Mouse (Mus musculus): ENCODE measurements around the gene Snx8. TPM values are rescaled to one million over a fixed set of nuclear protein-coding genes. Genes with fewer than 3 reads are reported as not detected.

The Snx8 gene
- polyA plus RNA-seq, 1 experiment from 2014 or later: 17.1 TPM

DNA sequence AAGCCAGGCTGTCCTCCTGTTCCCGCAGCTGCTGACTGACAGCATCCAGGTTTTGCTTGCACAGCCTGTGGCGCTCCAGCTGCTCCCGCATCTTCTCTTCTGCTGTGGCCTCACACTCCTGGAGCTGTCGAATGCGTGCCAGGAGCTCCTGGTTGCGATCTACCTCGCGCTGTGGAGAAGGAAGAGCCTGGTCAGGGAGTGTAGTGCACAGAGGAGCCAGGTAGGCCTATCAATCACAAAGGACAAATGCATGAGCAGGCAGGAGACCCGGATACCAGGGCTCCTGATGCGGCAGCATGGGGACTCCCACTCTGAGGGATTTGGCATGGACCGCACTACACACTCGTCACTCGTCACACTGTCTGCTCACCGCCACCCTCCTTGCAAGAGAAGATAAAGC lies 81.5 kb downstream of the Snx8 start:
- Histone ChIP-seq H3K4me2 (replicated peaks; ENCODE audit: low read depth, low read length) (no peak overlapping the region), H3K27me3 (replicated peaks; ENCODE audit: insufficient read depth, low read length) (no peaks in the 10 kb centered on the region), H3K9me3 (ENCODE audit: low read length) (no peaks in the 10 kb centered on the region), H3K4me3 (ENCODE audit: low read depth, low read length) (no peak overlapping the region), H3K4me1 (ENCODE audit: insufficient read depth, low read depth, low read length) (no peaks in the 10 kb centered on the region), H3K27ac (ENCODE audit: low read length) (no peak overlapping the region), H3K36me3 (ENCODE audit: insufficient read depth, low read length) (peaks cover 33% of the 10 kb centered on the region; the same call in 1 of the 2 replicates), H3K9ac (replicated peaks; ENCODE audit: low read depth) (no peak overlapping the region)
- no peak for ATAC-seq
- WGBS: 87% methylated on average over 14 of the region's 14 CpGs
- DNase-seq (ENCODE audit: low spot score): no peak
- TF ChIP-seq CTCF (IDR thresholded peaks at IDR 0.05): no peak

- 77% methylated on average over 8 of the region's 8 CpGs for WGBS
- Histone ChIP-seq H3K36me3 (ENCODE audit: insufficient read depth, low read length) (peaks cover 43% of the 10 kb centered on the region; the same call in 1 of the 2 replicates), H3K9ac (replicated peaks; ENCODE audit: low read depth) (no peak overlapping the region), H3K9me3 (ENCODE audit: low read length) (no peaks in the 10 kb centered on the region), H3K27me3 (replicated peaks; ENCODE audit: insufficient read depth, low read length) (no peaks in the 10 kb centered on the region), H3K27ac (ENCODE audit: low read length) (no peak overlapping the region), H3K4me1 (ENCODE audit: insufficient read depth, low read depth, low read length) (no peaks in the 10 kb centered on the region), H3K4me2 (replicated peaks; ENCODE audit: low read depth, low read length) (no peak overlapping the region), H3K4me3 (ENCODE audit: low read depth, low read length) (no peak overlapping the region)
- TF ChIP-seq CTCF (IDR thresholded peaks at IDR 0.05): no peak
- TF ChIP-seq EP300 (IDR thresholded peaks at IDR 0.05): no peak
- ATAC-seq (no peak), DNase-seq (ENCODE audit: low spot score) (no peak)
These were observed 83.0 kb downstream of the Snx8 start for GRCm38 (mm10) chr5:140306016-140306415.

DNA sequence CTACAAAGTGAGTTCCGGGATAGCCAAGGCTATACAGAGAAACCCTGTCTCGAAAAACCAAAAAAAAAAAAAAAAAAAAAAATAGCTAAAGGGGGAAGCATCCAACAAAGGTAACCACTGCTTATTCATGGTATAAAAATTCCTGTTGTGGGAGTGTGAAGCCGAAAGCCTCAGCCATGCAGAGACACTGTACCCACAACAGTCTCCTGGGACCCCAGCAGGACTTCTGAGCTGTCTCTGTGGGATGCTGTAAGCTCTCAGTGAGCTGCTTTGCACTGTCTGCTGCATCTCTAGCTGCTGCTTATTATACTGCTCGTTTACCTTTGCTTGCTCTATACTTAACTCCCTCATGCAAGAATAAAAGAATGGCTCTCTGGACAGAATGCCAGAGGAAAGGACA lies 90.8 kb downstream of the Snx8 start:
- H3K9me3 ChIP-seq (ENCODE audit: low read length): no peaks in the 10 kb centered on the region
- DNase-seq (ENCODE audit: low spot score) (no peak), ATAC-seq (no peak)
- H3K4me2 ChIP-seq (replicated peaks; ENCODE audit: low read depth, low read length): no peak overlapping the region
- H3K9ac ChIP-seq (replicated peaks; ENCODE audit: low read depth): no peak overlapping the region
- H3K27ac ChIP-seq (ENCODE audit: low read length): no peak overlapping the region
- TF ChIP-seq CTCF (IDR thresholded peaks at IDR 0.05) (no peak), EP300 (IDR thresholded peaks at IDR 0.05) (no peak)
- WGBS: 88% methylated on average over 4 of the region's 4 CpGs
- H3K27me3 ChIP-seq (replicated peaks; ENCODE audit: insufficient read depth, low read length): no peaks in the 10 kb centered on the region
- H3K4me1 ChIP-seq (ENCODE audit: insufficient read depth, low read depth, low read length): no peaks in the 10 kb centered on the region
- no peak overlapping the region for H3K4me3 ChIP-seq (ENCODE audit: low read depth, low read length)
- H3K36me3 ChIP-seq (ENCODE audit: insufficient read depth, low read length): peaks cover 34% of the 10 kb centered on the region; the same call in 1 of the 2 replicates

- 100% methylated on average over 1 of the region's 1 CpGs for WGBS
- peak; percentile 41; the same call in 1 of the 2 replicates for ATAC-seq
- peak; percentile 73 for DNase-seq (ENCODE audit: low spot score)
- no peak for TF ChIP-seq EP300 (IDR thresholded peaks at IDR 0.05)
- TF ChIP-seq CTCF (IDR thresholded peaks at IDR 0.05): peak; percentile 88
- Histone ChIP-seq H3K4me3 (ENCODE audit: low read depth, low read length) (no peak overlapping the region), H3K4me1 (ENCODE audit: insufficient read depth, low read depth, low read length) (no peaks in the 10 kb centered on the region), H3K4me2 (replicated peaks; ENCODE audit: low read depth, low read length) (no peak overlapping the region), H3K27ac (ENCODE audit: low read length) (no peak overlapping the region), H3K27me3 (replicated peaks; ENCODE audit: insufficient read depth, low read length) (no peaks in the 10 kb centered on the region), H3K9ac (replicated peaks; ENCODE audit: low read depth) (no peak overlapping the region), H3K36me3 (ENCODE audit: insufficient read depth, low read length) (peaks cover 11% of the 10 kb centered on the region; the same call in 1 of the 2 replicates), H3K9me3 (ENCODE audit: low read length) (no peaks in the 10 kb centered on the region)
These were observed 96.9 kb downstream of the Snx8 start for GRCm38 (mm10) chr5:140292152-140292551.

Small RNAs within 50 kb of the gene (microRNA-seq; reads per million reads assigned to microRNA genes)
- gene Mir7038: not detected

Other genes with a start within 250 kb of the Snx8 start
- 18.4 and 19.0 TPM in 2 replicates for gene Mad1l1, start 67.7 kb downstream of the Snx8 start, polyA plus RNA-seq (2015; fragmentation: Nextera tagmentation; extraction: Ambion mirVana)
- gene Nudt1, start 67.6 kb downstream of the Snx8 start, polyA plus RNA-seq (2015; fragmentation: Nextera tagmentation; extraction: Ambion mirVana): 17.9 and 19.4 TPM in 2 replicates
- gene Mrm2, start 57.4 kb downstream of the Snx8 start, polyA plus RNA-seq (2015; fragmentation: Nextera tagmentation; extraction: Ambion mirVana): 9.8 and 11.7 TPM in 2 replicates
- 69.8 and 81.5 TPM in 2 replicates for gene Eif3b, start 30.1 kb upstream of the Snx8 start, polyA plus RNA-seq (2015; fragmentation: Nextera tagmentation; extraction: Ambion mirVana)
- not detected in 2 replicates for gene Gm4869, start 56.4 kb upstream of the Snx8 start, polyA plus RNA-seq (2015; fragmentation: Nextera tagmentation; extraction: Ambion mirVana)
- 19.9 and 21.7 TPM in 2 replicates for gene Chst12, start 116.3 kb upstream of the Snx8 start, polyA plus RNA-seq (2015; fragmentation: Nextera tagmentation; extraction: Ambion mirVana)
- not detected in 2 replicates for gene Grifin, start 175.8 kb upstream of the Snx8 start, polyA plus RNA-seq (2015; fragmentation: Nextera tagmentation; extraction: Ambion mirVana)
- 23.1 and 25.5 TPM in 2 replicates for gene Lfng, start 218.1 kb upstream of the Snx8 start, polyA plus RNA-seq (2015; fragmentation: Nextera tagmentation; extraction: Ambion mirVana)